Mouse (Mus musculus) yolk sac, embryonic 10.5 days (tissue): ENCODE results near the gene Tmem95.
A peak's percentile ranks its signal among the peaks of the same experiment; 100 is the strongest.
"Not testable (repeated sequence)": the region's sequence is repeated elsewhere in the genome, so short reads cannot be mapped to it uniquely, and the experiment has no call there.

Source experiments
- DNase-seq: peaks from one replicate; pipeline ENCODE4 v3.0.0-alpha.2; 2017; ENCODE audit warnings: low spot score

Tmem95 gene

GRCm38 (mm10) chr11:69880506-69880852 is 2.7 kb upstream of the Tmem95 start:
- peak; percentile 84 for DNase-seq

- no peak for DNase-seq
Observed at GRCm38 (mm10) chr11:69879711-69880110, 1.9 kb upstream of the Tmem95 start.

- no peak for DNase-seq
Observed at GRCm38 (mm10) chr11:69878952-69879351, 1.1 kb upstream of the Tmem95 start.

- DNase-seq, result no peak
Observed at GRCm38 (mm10) chr11:69878399-69878798, 581 bp upstream of the Tmem95 start.

- DNase-seq, result peak; percentile 82
Observed at GRCm38 (mm10) chr11:69876867-69877266, 951 bp downstream of the Tmem95 start.

GRCm38 (mm10) chr11:69876186-69876585 is 1.6 kb downstream of the Tmem95 start:
- no peak for DNase-seq

GRCm38 (mm10) chr11:69872451-69872850 is 5.4 kb downstream of the Tmem95 start:
- no peak for DNase-seq

GRCm38 (mm10) chr11:69871822-69872221 is 6.0 kb downstream of the Tmem95 start:
- DNase-seq, result no peak

- DNase-seq, result no peak
Observed at GRCm38 (mm10) chr11:69870289-69871069, 7.3 kb downstream of the Tmem95 start.

GRCm38 (mm10) chr11:69867335-69867734 is 10.5 kb downstream of the Tmem95 start:
- no peak for DNase-seq

- DNase-seq, result no peak
Observed at GRCm38 (mm10) chr11:69865561-69865960, 12.3 kb downstream of the Tmem95 start.

GRCm38 (mm10) chr11:69864138-69864860 is 13.5 kb downstream of the Tmem95 start:
- DNase-seq, result no peak

- not testable (repeated sequence) for DNase-seq
Observed at GRCm38 (mm10) chr11:69863729-69864128, 14.1 kb downstream of the Tmem95 start.

GRCm38 (mm10) chr11:69858113-69858998 is 19.5 kb downstream of the Tmem95 start, which contains the start of gene Tnk1:
Gene Tnk1, minus strand, starts transcription at chr11:69858730.
- peak; percentile 75 for DNase-seq

GRCm38 (mm10) chr11:69855347-69855746 is 22.5 kb downstream of the Tmem95 start:
- DNase-seq, result no peak

GRCm38 (mm10) chr11:69854680-69855079 is 23.1 kb downstream of the Tmem95 start:
- no peak for DNase-seq

GRCm38 (mm10) chr11:69853994-69854393 is 23.8 kb downstream of the Tmem95 start:
- peak; percentile 68 for DNase-seq

GRCm38 (mm10) chr11:69850754-69851153 is 27.1 kb downstream of the Tmem95 start:
- no peak for DNase-seq

GRCm38 (mm10) chr11:69849884-69850283 is 27.9 kb downstream of the Tmem95 start:
- DNase-seq, result no peak

- no peak for DNase-seq
Observed at GRCm38 (mm10) chr11:69849128-69849527, 28.7 kb downstream of the Tmem95 start.

- DNase-seq, result no peak
Observed at GRCm38 (mm10) chr11:69848021-69848420, 29.8 kb downstream of the Tmem95 start.
